Mouse (Mus musculus) kidney, adult 18-20 months (tissue): ENCODE data around the gene Dvl1.

Experiments used
- DNase-seq: peaks from one replicate; pipeline ENCODE4 v3.0.0; 2021

Gene Dvl1

DNA sequence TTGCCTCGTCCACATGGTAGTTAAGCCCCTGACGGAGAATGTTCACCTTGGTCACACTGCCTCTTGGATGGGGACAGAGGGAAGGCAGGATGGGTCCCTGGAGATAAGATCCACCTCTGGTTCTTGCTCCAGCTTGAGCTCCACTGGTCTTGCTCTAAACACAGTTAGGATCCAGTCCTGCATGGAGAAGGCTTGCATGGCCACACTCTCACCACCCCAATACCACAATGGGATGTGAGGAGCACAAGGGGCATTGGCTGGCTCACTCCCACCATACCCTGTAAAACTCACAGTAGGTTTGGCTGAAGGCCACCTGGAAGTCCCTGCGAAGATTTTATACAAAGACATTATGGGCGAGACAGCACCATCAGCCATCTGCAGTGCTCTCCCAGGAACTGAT lies 61.5 kb downstream of the Dvl1 start:
- no peak for DNase-seq
